Mouse (Mus musculus) thymus, adult 2 months (tissue): Measurements from ENCODE around the gene Gm11437.

ENCODE experiments used
- CTCF ChIP-seq: fragments of 200-500 bp; IDR thresholded peaks from 2 replicates; pipeline ENCODE4 v1.5.1; 2012; ENCODE audit warnings: mild to moderate bottlenecking, control low read depth, low read length, moderate library complexity, borderline replicate concordance; ENCODE audit not compliant: control insufficient read depth, poor library complexity, insufficient read depth; ENCODE audit errors: extremely low read depth
- POLR2A ChIP-seq: fragments of 200-500 bp; IDR thresholded peaks from 2 replicates; pipeline ENCODE4 v1.6.1; 2012; ENCODE audit warnings: mild to moderate bottlenecking, low read length, control low read depth, moderate library complexity; ENCODE audit not compliant: control insufficient read depth, poor library complexity, insufficient read depth; ENCODE audit errors: extremely low read depth

DNA sequence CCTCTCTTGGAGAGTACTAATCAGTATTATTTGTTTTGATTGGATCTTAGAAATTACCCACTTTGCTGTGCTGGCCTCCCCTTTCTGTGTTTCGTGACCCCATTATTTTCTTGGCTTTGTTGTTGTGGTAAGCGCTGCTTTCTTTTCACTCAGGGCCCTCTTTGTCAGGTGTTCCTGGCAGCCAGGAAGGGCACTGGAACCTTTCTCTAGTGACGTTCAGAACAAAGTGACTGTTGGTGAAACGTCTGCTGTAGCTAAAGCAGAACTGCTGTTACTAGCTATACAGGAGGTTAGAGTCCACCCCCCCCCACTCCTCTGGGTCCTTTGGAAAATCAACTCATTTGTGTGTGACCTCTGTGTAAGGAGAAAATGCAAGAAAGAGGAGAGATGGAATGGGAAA, 38.5 kb upstream of the Gm11437 start:
- TF ChIP-seq CTCF = no peak
- no peak for TF ChIP-seq POLR2A
